19 mouse cellular contexts compared by ENCODE assay signal in genomic region chr5:20068921-20069486, GRCm38 (mm10).
A peak's percentile ranks its signal among the peaks of the same experiment; 100 is the strongest.
DNase-seq lines count a peak whose midpoint lies in the region; ATAC-seq and TF ChIP-seq lines count a peak whose summit lies in the region.
"Had no signal": no experiment of that assay in that cellular context is flagged by ENCODE, and none has a peak within 500 bp of the region (broad histone marks: within the 10 kb centered on the region; RNA-seq: fewer than 3 reads in every experiment).

No protein-coding gene starts in this region.

- H3K36me3 ChIP-seq in forebrain, embryonic 13.5 days (ENCODE audit: poor library complexity, severe bottlenecking) = no peaks in the 10 kb centered on the region
- H3K36me3 ChIP-seq in forebrain, embryonic 15.5 days = no peaks in the 10 kb centered on the region
- no peaks in the 10 kb centered on the region for H3K36me3 ChIP-seq in forebrain, embryonic 16.5 days (ENCODE audit: control insufficient read depth, insufficient read depth)
- H3K36me3 ChIP-seq in midbrain, embryonic 14.5 days (ENCODE audit: control insufficient read depth, insufficient read depth, low read length) = no peaks in the 10 kb centered on the region
- H3K36me3 ChIP-seq: embryonic facial prominence, embryonic 13.5 days; limb, embryonic 15.5 days had no signal

- no peak for TF ChIP-seq POLR2A in brain, embryonic 14.5 days (IDR thresholded peaks at IDR 0.05; ENCODE audit: borderline replicate concordance, extremely low read depth, insufficient read depth, insufficient read length, poor library complexity, severe bottlenecking)

- H3K27ac ChIP-seq in forebrain, embryonic 13.5 days = no peak overlapping the region; the same call in 1 of the 2 replicates
- no peak overlapping the region; the same call in 1 of the 2 replicates for H3K27ac ChIP-seq in forebrain, embryonic 15.5 days (replicated peaks)
- no peak overlapping the region for H3K27ac ChIP-seq in forebrain, embryonic 16.5 days (ENCODE audit: low read length)
- H3K27ac ChIP-seq in midbrain, embryonic 14.5 days (replicated peaks; ENCODE audit: low read depth, low read length) = no peak overlapping the region
- H3K27ac ChIP-seq: embryonic facial prominence, embryonic 13.5 days; kidney, postnatal 0 days; limb, embryonic 15.5 days had no signal

- peaks cover 12% of the 10 kb centered on the region for H3K4me1 ChIP-seq in forebrain, embryonic 13.5 days
- 0 out of 2 replicates have a peak, but pooled peaks cover 4% of the 10 kb centered on the region for H3K4me1 ChIP-seq in forebrain, embryonic 15.5 days
- H3K4me1 ChIP-seq in forebrain, embryonic 16.5 days (replicated peaks; ENCODE audit: control insufficient read depth, insufficient read depth, low read length) = no peaks in the 10 kb centered on the region
- no peaks in the 10 kb centered on the region for H3K4me1 ChIP-seq in midbrain, embryonic 14.5 days (ENCODE audit: control insufficient read depth, insufficient read depth, low read length)
- H3K4me1 ChIP-seq: embryonic facial prominence, embryonic 13.5 days; limb, embryonic 15.5 days had no signal

- 5% methylated on average over 3 of the region's 3 CpGs for WGBS in forebrain, embryonic 13.5 days
- 10% methylated on average over 3 of the region's 3 CpGs for WGBS in forebrain, embryonic 15.5 days
- WGBS in forebrain, embryonic 16.5 days = 12% methylated on average over 3 of the region's 3 CpGs
- 9% methylated on average over 3 of the region's 3 CpGs for WGBS in midbrain, embryonic 14.5 days

- TF ChIP-seq CTCF in brain, embryonic 14.5 days (IDR thresholded peaks at IDR 0.05; ENCODE audit: borderline replicate concordance, extremely low read depth, insufficient read depth, insufficient read length) = no peak

- H3K9ac ChIP-seq in forebrain, embryonic 13.5 days = no peak overlapping the region
- no peak overlapping the region for H3K9ac ChIP-seq in forebrain, embryonic 15.5 days (replicated peaks)
- no peak overlapping the region for H3K9ac ChIP-seq in forebrain, embryonic 16.5 days (replicated peaks; ENCODE audit: low read depth, low read length)
- H3K9ac ChIP-seq in midbrain, embryonic 14.5 days (replicated peaks; ENCODE audit: low read length) = no peak overlapping the region
- H3K9ac ChIP-seq: embryonic facial prominence, embryonic 13.5 days; limb, embryonic 15.5 days had no signal

- H3K27me3 ChIP-seq in forebrain, embryonic 13.5 days = no peaks in the 10 kb centered on the region
- no peaks in the 10 kb centered on the region for H3K27me3 ChIP-seq in forebrain, embryonic 15.5 days
- no peaks in the 10 kb centered on the region for H3K27me3 ChIP-seq in forebrain, embryonic 16.5 days (replicated peaks; ENCODE audit: control insufficient read depth, insufficient read depth, low read length)
- no peaks in the 10 kb centered on the region for H3K27me3 ChIP-seq in midbrain, embryonic 14.5 days (ENCODE audit: control insufficient read depth, insufficient read depth, low read length)
- H3K27me3 ChIP-seq: CH12.LX; embryonic facial prominence, embryonic 13.5 days; limb, embryonic 15.5 days had no signal

- H3K4me2 ChIP-seq in forebrain, embryonic 13.5 days = no peak overlapping the region
- no peak overlapping the region for H3K4me2 ChIP-seq in forebrain, embryonic 15.5 days (replicated peaks)
- H3K4me2 ChIP-seq in forebrain, embryonic 16.5 days (ENCODE audit: low read length) = no peak overlapping the region
- H3K4me2 ChIP-seq in midbrain, embryonic 14.5 days (ENCODE audit: low read length) = no peak overlapping the region
- H3K4me2 ChIP-seq: embryonic facial prominence, embryonic 13.5 days; limb, embryonic 15.5 days had no signal

- DNase-seq in brain, embryonic 14.5 days (ENCODE audit: low read depth) = peak; percentile 49
- DNase-seq in midbrain, embryonic 14.5 days = peak; percentile 47
- no peak for DNase-seq in ovary, postnatal 36 days (ENCODE audit: low spot score)
- no peak for DNase-seq in adrenal gland, adult (ENCODE audit: inconsistent age in 2 of 2, low spot score in 1 of 2)
- no peak for DNase-seq in heart, postnatal 4 days
- DNase-seq: adrenal gland, postnatal 25 days; cerebellum, adult 8-10 months; gastrocnemius, postnatal 36 days; kidney, adult 18-20 months; right cerebral cortex, postnatal 4 days; thymus, adult 2 months had no signal

- no peak overlapping the region for H3K4me3 ChIP-seq in forebrain, embryonic 13.5 days
- no peak overlapping the region for H3K4me3 ChIP-seq in forebrain, embryonic 15.5 days
- no peak overlapping the region for H3K4me3 ChIP-seq in forebrain, embryonic 16.5 days (replicated peaks; ENCODE audit: low read length)
- H3K4me3 ChIP-seq in midbrain, embryonic 14.5 days (replicated peaks; ENCODE audit: low read depth, low read length) = no peak overlapping the region
- H3K4me3 ChIP-seq: embryonic facial prominence, embryonic 13.5 days; limb, embryonic 15.5 days had no signal

- peak; percentile 54; the same call in 1 of the 2 replicates for ATAC-seq in forebrain, embryonic 13.5 days
- ATAC-seq in forebrain, embryonic 15.5 days (replicated peaks) = no peak
- ATAC-seq in forebrain, embryonic 16.5 days = peak; percentile 50; the same call in 1 of the 2 replicates
- ATAC-seq in midbrain, embryonic 14.5 days (ENCODE audit: low FRiP score, low TSS enrichment) = peak; percentile 43; the same call in 1 of the 2 replicates
- ATAC-seq: lung, postnatal 0 days had no signal

- H3K9me3 ChIP-seq in forebrain, embryonic 13.5 days (replicated peaks) = no peaks in the 10 kb centered on the region
- no peaks in the 10 kb centered on the region for H3K9me3 ChIP-seq in forebrain, embryonic 15.5 days
- no peaks in the 10 kb centered on the region for H3K9me3 ChIP-seq in forebrain, embryonic 16.5 days (ENCODE audit: control insufficient read depth, low read length)
- H3K9me3 ChIP-seq in midbrain, embryonic 14.5 days (ENCODE audit: control insufficient read depth, low read length) = no peaks in the 10 kb centered on the region
- H3K9me3 ChIP-seq: embryonic facial prominence, embryonic 13.5 days; limb, embryonic 15.5 days had no signal

Comparison
In these comparisons a context has a peak if more than half of its experiments do, and no peak if none do; other contexts are left out.
1. DNase-seq: peak in brain, embryonic 14.5 days (single experiment) and midbrain, embryonic 14.5 days (single experiment); none in ovary, postnatal 36 days (single experiment), adrenal gland, adult (0 of 2) and heart, postnatal 4 days (single experiment).